Mouse (Mus musculus): ENCODE data around the gene 2210408I21Rik.

DNA sequence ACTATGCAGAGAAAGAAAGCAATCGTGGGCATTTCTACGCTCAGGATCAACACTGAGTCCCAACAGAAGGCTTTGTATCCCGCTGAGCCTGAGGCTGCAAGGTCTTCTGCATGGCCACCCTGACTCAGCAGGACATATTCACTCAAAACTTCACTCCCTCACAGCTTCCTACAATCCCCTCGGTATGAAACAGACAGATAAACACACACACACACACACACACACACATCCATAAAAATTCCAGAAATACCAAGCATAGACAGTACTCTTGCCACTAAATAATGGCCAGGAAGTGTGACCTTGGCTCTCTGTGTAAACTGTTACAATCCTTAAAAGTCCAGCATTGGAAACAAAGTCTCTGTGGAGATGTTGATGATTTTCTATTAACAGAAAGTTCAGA, 458.7 kb downstream of the 2210408I21Rik start:
- TF ChIP-seq CTCF (IDR thresholded peaks at IDR 0.05) = no peak
- no peak for TF ChIP-seq POLR2A (IDR thresholded peaks at IDR 0.05; ENCODE audit: insufficient read depth, low read depth, low read length)

Measured in heart, adult 2 months (tissue).